Mouse (Mus musculus) lung, postnatal 0 days (tissue): ENCODE measurements at regions not wholly inside any gene's neighbourhood (a gene's known extent, or its start where the extent isn't known, plus 50 kb on each side); places are given as distances from the start of the nearest gene placed in this dataset.

Experiments
- CTCF ChIP-seq: IDR thresholded peaks from 2 replicates; pipeline ENCODE4 v1.5.1; 2016; ENCODE audit warnings: antibody characterized with exemption, mild to moderate bottlenecking
- EP300 ChIP-seq: IDR thresholded peaks from 2 replicates; pipeline ENCODE4 v1.6.1; 2016; ENCODE audit warnings: antibody characterized with exemption, mild to moderate bottlenecking, control low read depth

DNA sequence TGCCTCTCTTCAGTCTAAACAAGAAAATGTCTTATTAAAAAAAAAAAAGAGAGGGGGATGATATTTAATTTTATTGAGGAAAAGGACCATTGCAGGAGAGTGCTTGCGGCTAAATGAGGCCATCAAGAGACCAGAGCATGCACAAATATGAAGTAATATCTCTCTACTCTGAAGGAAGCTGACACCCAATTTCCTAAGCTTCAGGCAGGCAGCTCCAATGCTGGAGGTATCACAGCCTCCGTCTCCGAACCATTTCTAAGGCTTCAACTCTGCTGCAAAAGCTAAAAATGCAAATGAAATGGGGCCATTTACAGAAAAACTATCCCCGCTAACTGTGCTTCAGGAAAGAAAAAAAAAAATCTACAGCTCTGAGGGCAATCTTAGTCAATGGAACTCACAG, 164.4 kb upstream of the Camk1g start:
- TF ChIP-seq CTCF: no peak
- no peak for TF ChIP-seq EP300
